Mouse (Mus musculus) layer of hippocampus, adult 9-10 months (tissue): Measurements from ENCODE around the gene Faap20.

Experiments
- DNase-seq: peaks from one replicate; pipeline ENCODE4 v3.0.0; 2022; ENCODE audit warnings: low spot score

Faap20 gene

GRCm38 (mm10) chr4:155221106-155221505, 28.5 kb upstream of the Faap20 start:
- no peak for DNase-seq

DNA sequence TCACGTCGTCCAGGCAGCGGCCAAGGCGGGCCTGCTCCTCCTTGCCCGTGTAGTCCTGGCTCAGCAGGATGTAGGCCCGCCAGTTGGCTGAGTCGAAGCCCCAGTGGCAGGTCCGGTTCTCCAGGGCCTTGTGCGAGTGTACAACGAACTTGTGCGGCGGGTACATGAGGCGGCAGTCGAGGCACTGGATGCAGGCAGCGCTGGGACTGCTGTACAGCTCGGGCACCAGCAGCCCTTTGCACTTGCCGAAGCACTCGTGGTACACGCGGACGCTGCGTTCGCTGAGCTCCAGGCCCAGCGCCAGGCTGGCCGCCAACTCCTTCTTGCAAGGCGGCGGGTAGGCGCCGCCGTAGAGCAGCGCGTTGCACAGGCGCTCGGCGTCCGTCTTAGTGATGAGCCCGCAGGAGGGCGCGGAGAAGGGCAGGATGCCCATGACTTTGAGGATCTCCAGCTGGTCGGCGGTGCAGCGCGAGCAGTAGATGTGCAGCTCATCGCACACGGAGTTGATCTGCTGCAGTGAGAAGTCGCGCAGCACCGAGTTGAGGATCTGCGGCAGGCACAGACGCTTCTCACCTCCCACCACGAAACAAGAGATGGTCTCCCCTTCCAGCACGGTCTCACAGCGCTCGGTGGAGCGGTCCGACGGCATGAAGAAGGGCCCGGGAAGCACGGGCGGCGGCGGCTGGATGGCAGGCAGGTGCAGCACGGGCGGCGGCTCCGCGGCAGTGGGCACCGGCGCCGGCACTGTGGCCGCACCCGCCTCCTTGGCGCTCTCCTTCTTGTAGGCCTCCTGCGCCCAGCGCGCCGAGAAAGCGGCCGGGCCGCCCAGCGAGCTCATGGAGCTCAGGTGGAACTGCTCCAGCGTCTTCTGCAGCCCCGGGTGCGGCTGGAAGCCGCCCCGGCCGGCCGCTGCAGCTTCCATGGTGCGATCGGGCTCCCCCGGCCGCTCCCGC, 27.7 kb upstream of the Faap20 start:
- no peak for DNase-seq

DNA sequence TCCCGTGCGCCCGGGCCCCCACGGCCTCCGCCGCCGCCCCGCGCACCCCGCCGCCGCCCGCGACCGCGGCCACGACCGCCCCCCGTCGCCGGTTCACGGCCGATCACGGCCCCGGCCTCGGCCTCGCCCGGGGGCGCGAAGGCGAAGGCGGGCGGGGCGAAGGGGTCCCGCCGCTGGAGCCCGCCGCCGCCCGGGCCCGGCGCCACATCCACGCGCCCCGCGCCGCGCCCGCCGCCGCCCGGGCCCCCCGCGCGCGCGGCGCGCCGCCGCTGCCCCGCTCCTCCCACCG, 27.1 kb upstream of the Faap20 start, which contains the start of gene Ski:
Gene Ski, minus strand, starts transcription at position 41 of the 289 bp plus-strand sequence.
- DNase-seq: no peak

DNA sequence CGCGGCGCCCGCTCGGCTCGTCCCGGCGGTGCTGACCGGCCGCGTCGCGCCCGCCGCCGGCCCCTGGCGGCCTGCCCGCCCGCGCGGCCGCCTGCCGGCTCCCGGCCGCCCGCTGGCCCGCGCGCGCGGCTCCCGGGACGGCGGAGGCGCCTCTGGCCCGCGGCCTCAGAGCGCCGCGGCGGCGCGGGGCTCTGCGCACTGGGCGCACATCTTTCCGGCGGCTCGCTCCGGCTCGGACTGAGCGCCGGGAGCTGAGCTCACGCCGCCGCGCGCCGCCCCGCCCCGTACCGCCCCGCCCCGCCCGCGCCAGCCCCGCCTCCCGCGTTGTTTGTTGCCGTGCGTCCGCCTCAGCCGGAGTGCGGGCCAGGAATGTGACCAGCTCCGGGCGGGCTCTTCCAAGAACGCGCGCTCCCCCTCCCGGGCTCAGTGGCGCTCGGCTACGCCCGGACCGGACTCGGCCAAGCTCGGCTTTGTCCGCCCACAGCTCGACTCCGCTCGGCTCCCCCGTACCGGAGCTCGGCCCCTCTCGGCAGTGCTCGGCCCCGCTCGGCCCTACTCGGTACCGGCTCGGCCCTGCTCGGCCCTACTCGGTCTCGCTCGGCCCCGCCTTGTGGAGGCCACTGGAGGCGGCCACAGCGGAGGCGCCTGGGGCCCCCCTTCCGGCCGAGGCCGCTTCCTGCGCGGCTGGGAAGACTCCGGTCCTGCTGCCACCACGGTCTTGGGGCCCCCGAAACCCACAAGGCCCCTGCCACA, 26.6 kb upstream of the Faap20 start:
- DNase-seq: peak; percentile 99

DNA sequence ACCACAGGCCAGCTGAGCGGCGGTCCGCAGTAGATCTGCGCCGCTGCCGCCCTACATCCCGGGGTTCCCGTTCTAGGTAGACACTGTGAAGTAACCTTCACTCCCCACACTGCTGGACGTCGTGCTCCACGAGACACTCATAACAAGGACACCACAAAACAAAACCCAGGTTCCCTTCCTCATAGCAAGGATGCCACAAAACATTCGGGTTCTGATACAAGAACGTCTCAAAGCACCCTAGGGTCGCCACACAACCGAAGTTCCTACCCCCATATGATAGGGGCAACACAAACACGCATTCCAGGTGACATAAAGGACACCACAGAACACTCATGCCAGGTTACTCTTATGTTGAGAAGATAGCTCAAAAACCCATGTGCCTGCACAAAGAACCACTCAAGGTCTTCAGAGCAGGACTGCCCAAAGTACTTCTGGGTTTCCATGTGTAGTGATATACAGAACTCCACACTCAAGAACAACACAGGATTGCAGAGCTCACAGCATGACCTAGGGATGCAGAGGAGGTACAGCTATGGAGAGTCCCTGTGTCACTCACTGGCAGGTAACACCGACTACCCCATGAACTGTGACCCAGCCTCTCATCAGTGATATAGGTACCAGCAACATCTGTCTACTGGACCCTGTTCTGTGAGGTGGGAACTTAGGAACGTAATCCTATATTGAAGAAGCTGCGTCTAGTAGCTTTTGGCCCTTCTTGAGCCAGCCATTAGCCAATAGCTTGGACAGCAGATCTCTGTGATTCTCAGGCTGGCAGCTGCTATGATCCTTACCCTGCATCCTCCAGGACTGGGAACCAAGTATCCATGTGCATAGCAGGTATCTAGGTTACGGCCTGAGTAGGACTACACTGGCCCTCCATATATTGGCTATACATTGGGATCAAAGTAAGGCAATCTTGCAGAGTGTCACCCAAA, 25.7 kb upstream of the Faap20 start:
- no peak for DNase-seq

- DNase-seq: no peak
Measured at GRCm38 (mm10) chr4:155225918-155226317, 23.7 kb upstream of the Faap20 start.

- DNase-seq: no peak
Measured at GRCm38 (mm10) chr4:155227986-155228385, 21.6 kb upstream of the Faap20 start.

DNA sequence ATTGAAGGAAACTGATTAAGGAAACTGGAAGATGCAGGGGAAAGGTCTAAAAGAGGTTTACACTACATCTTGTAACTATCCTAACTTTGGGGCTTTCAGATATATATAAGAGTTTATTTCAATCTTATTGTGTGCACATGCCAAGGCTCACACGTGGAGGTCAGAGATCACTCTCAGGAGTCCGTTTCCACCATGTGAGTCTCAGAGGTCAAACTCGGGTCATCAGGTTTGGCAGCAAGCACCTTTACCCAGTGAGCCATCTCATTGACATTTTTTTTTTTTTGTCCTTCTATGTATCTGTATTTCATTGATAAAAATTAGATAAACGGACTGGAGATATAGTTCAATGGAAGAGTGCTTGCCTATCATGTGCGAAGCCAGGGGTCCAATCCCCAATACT, 21.1 kb upstream of the Faap20 start:
- no peak for DNase-seq

DNA sequence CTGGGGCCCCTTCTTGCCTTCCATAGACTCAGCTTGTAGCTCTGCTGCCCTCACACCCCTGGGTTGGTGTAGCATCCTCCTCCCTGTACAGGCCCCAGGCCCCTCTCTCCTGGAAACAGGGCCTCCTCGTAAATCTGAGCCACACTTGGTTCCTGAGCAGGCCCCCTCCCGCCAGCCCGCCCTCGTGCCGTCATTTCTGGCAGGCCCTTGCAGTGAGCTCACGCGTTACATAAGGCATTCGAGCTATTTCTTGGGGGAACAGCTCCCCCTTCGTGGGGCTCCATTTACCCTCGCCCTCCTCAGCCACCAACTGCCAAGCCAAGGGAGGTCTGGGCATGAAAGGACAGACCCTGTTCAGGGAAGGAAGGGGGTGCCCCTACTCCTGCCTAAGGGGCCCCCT, 15.7 kb upstream of the Faap20 start:
- DNase-seq: no peak

GRCm38 (mm10) chr4:155234371-155235310, 15.0 kb upstream of the Faap20 start:
- no peak for DNase-seq

DNA sequence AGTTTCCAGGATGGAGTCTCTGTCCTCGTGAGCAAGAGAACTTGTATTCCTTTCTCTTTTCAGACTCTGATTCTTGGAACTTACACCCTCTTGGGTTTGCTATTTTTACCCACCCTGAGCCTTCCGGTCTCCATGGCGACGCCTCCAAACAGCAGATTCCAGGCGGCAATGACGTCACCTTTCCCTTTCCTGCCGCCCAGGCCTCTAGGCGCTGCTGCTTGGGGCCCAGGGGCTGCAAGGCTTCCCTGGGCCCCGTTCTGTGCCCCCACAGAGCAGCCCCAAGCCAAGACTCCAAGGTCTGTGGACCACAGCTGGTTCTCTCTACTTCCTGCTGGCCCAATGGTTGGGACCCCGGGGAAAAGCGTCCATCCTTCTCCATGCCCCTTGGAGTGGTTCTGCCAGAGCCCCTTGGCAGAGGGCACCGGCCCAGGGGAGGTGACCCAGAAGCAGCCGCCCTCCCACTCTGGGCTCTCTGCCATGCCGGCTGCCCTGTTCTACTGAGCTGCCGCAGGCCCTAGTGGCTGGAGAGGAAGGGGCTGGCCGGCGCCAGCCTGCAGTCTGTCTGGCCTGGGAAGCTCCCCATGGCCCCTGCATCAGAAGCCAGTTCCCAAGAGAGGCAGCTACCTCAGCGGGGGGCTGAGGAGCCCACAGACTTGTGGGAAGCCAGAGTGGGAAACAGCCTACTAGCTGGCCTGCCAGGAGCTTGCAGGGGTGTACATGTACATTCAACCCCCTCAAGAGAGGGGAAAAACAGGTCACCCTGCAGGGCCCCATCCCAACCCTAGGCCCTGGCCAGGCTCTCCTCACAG, 14.1 kb upstream of the Faap20 start:
- peak; percentile 85 for DNase-seq

DNA sequence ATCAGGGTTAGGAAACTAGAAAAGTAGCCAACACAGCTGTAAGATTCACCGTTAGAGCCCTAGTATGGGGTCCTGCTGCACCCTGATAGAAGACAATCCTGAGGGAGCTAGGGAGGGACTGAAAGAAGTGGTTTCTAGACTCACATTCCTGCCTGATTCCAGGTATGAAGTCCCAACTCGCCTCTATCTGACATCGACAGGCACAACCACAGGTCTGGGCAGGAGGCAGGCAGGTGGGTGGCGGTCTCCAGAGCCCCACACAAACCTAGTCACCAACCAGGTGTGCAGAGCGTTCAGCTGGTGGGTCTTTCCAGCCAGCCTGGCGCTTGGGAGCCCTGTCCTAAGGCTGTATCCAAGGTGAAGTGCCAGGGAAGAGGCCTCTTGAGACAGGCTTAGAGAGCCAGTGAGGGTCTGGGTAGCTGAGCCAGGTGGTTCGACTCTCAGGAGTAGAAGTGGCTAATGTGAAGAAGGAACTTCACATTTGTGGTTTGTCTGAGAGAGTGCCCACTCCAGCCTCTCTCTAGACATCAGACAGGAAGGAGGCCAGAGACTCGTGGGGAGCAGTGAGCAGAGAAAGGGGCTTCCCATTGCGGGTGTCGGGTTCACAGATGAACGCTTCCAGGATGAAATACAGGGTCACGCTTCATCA, 12.7 kb upstream of the Faap20 start:
- DNase-seq: no peak

DNA sequence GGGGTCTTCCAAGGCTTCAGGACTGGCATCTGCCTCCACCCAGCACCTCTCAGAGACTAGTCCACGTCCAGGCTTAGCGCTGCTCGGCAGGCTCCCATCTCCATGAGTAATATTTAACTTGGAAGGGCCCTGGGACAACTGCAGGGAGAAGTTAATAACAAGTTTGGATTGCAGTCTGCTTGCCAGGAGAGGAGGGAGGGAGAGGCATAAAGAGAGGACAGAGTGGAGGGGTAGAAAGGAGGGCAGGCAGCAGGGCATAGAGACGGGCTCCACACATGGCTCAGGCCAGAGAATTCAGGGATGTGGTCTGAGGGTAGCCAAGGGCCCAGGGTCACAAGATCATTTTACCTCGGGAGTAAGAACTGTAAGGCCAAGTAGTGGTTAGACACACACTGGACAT, 11.3 kb upstream of the Faap20 start:
- no peak for DNase-seq

- no peak for DNase-seq
Measured at GRCm38 (mm10) chr4:155239494-155239893, 10.1 kb upstream of the Faap20 start.

- no peak for DNase-seq
Measured at GRCm38 (mm10) chr4:155241789-155242188, 7.8 kb upstream of the Faap20 start.

DNA sequence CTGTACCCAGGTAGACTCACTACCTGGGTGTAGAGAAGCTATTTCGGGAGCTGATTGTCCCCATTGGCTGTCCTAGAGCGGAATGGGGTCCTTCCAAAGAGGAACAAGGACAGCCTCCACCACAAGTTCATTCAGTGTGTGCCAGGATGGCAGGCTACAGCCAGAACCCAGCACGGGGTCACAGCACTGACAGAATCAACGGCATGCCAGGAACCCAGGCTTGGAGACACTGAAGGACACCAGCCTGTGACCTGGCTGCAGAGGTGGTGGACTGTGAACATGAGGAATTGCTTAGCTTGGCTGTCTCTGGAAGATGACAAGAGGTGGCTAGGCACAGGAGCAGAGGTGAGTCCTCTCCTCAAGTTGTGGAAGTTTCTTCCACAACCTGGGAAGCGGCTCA, 7.3 kb upstream of the Faap20 start:
- no peak for DNase-seq

DNA sequence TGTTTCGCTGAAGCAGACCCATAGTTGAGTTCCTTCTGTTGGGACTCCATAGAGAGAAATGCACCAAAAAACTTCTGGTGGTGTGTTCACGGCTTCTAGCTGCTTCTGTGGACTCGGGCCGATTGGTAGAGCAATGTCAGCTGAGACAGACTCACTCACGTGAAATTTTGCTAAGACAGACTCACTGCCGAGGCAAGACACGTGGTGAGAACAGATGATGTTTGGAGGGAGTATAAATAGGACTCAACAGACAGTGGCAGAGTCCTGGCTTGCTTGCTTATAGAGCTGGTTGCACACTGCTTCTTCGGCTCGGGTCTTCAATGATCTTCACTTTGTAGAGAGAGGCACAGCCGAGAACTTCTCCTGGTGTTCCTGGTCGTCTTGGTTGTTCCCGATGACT, 6.4 kb upstream of the Faap20 start:
- no peak for DNase-seq

GRCm38 (mm10) chr4:155245770-155246492, 3.7 kb upstream of the Faap20 start:
- no peak for DNase-seq

DNA sequence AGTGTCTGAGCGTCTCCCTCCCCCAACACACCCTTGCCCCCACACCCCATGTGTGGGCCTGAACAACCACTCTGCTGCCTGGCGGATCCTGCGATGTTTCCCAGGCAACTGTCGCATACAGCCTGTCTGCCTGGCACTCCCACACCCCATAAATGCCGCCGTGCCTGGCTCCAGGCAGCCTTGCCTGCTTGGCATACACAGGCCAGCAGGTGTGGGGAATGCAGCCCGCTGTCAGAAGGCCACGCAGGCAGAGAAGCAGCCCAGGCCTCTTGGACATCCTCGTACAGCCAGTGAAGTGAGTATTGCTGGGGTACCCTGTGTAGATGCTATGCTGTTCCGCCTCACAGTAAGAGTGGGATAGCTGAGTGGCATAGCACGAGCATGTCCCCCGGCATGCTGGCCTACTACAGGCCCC, 2.9 kb upstream of the Faap20 start:
- no peak for DNase-seq
